8 mouse cellular contexts compared by ENCODE assay signal in the genomic region with DNA sequence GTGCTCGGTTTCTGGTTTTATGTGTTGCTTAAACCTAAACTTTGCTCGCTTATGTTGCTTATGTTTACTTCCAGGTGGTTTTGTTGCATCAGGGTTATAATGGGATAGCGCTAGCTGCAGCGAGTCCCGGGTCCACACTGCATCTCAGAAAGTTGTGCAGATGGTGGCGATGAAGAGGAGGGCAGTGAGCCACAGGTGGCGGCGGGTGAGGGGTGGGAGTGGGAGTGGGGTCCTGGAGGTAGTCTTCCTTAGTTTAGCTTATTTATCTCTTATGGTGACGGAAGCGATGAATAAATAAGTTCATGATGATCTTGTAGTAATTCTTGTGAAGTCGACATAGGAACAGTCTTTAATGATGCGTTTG. TPM values are rescaled to one million over a fixed set of nuclear protein-coding genes. Genes with fewer than 3 reads are reported as not detected.
A peak's percentile ranks its signal among the peaks of the same experiment; 100 is the strongest.
DNase-seq lines count a peak whose midpoint lies in the region; ATAC-seq lines count a peak whose summit lies in the region.

No protein-coding gene starts in this region.

- no peaks in the 10 kb centered on the region for H3K27me3 ChIP-seq in lung, embryonic 15.5 days
- H3K27me3 ChIP-seq in embryonic facial prominence, embryonic 14.5 days (replicated peaks; ENCODE audit: control insufficient read depth, insufficient read depth, low read length): no peaks in the 10 kb centered on the region
- no peaks in the 10 kb centered on the region for H3K27me3 ChIP-seq in intestine, embryonic 16.5 days (replicated peaks; ENCODE audit: control insufficient read depth, insufficient read depth, low read length)
- H3K27me3 ChIP-seq in neural tube, embryonic 13.5 days: no peaks in the 10 kb centered on the region

- H3K27ac ChIP-seq in lung, embryonic 15.5 days: no peak overlapping the region
- H3K27ac ChIP-seq in embryonic facial prominence, embryonic 14.5 days (replicated peaks; ENCODE audit: low read depth, low read length): 0 out of 2 replicates have a peak overlapping the region, but pooled peaks have one; percentile 10
- H3K27ac ChIP-seq in intestine, embryonic 16.5 days (ENCODE audit: low read length): peak overlapping the region; percentile 14; the same call in 1 of the 2 replicates
- H3K27ac ChIP-seq in neural tube, embryonic 13.5 days (replicated peaks): no peak overlapping the region

- H3K9ac ChIP-seq in lung, embryonic 15.5 days: peak overlapping the region; percentile 65
- H3K9ac ChIP-seq in embryonic facial prominence, embryonic 14.5 days (ENCODE audit: low read depth, low read length): peak overlapping the region; percentile 77
- peak overlapping the region; percentile 74 for H3K9ac ChIP-seq in intestine, embryonic 16.5 days (ENCODE audit: low read depth, low read length)
- peak overlapping the region; percentile 86 for H3K9ac ChIP-seq in neural tube, embryonic 13.5 days

- H3K4me2 ChIP-seq in lung, embryonic 15.5 days: peak overlapping the region; percentile 82
- H3K4me2 ChIP-seq in embryonic facial prominence, embryonic 14.5 days (ENCODE audit: low read depth, low read length): peak overlapping the region; percentile 82
- H3K4me2 ChIP-seq in intestine, embryonic 16.5 days (ENCODE audit: low read depth, low read length): peak overlapping the region; percentile 88
- peak overlapping the region; percentile 92 for H3K4me2 ChIP-seq in neural tube, embryonic 13.5 days

- no peaks in the 10 kb centered on the region for H3K36me3 ChIP-seq in lung, embryonic 15.5 days
- H3K36me3 ChIP-seq in embryonic facial prominence, embryonic 14.5 days (ENCODE audit: control insufficient read depth, insufficient read depth, low read length): no peaks in the 10 kb centered on the region
- no peaks in the 10 kb centered on the region for H3K36me3 ChIP-seq in intestine, embryonic 16.5 days (ENCODE audit: control insufficient read depth, insufficient read depth, low read length)
- H3K36me3 ChIP-seq in neural tube, embryonic 13.5 days: no peaks in the 10 kb centered on the region

- no peaks in the 10 kb centered on the region for H3K9me3 ChIP-seq in lung, embryonic 15.5 days
- H3K9me3 ChIP-seq in embryonic facial prominence, embryonic 14.5 days (ENCODE audit: control insufficient read depth, low read length): no peaks in the 10 kb centered on the region
- no peaks in the 10 kb centered on the region for H3K9me3 ChIP-seq in intestine, embryonic 16.5 days (ENCODE audit: control insufficient read depth, low read length)
- no peaks in the 10 kb centered on the region for H3K9me3 ChIP-seq in neural tube, embryonic 13.5 days

- H3K4me1 ChIP-seq in lung, embryonic 15.5 days: peaks cover 8% of the 10 kb centered on the region
- H3K4me1 ChIP-seq in embryonic facial prominence, embryonic 14.5 days (ENCODE audit: control insufficient read depth, insufficient read depth, low read length): peaks cover 11% of the 10 kb centered on the region; the same call in 1 of the 2 replicates
- H3K4me1 ChIP-seq in intestine, embryonic 16.5 days (ENCODE audit: control insufficient read depth, insufficient read depth, low read length): peaks cover 12% of the 10 kb centered on the region
- H3K4me1 ChIP-seq in neural tube, embryonic 13.5 days (replicated peaks): peaks cover 18% of the 10 kb centered on the region

- 7% methylated on average over 12 of the region's 12 CpGs for WGBS in lung, embryonic 15.5 days
- WGBS in embryonic facial prominence, embryonic 14.5 days: 9% methylated on average over 12 of the region's 12 CpGs
- 10% methylated on average over 12 of the region's 12 CpGs for WGBS in intestine, embryonic 16.5 days
- 13% methylated on average over 12 of the region's 12 CpGs for whole genome bisulfite sequencing in neural tube, embryonic 13.5 days

- no peak for DNase-seq in lung, postnatal 14 days
- no peak for DNase-seq in embryonic facial prominence, embryonic 14.5 days (ENCODE audit: low spot score)
- no peak for DNase-seq in gastrocnemius, adult 18-20 months (ENCODE audit: low spot score)
- DNase-seq in urinary bladder, postnatal 36 days (ENCODE audit: low spot score in 2 of 2): no peak
- no peak for DNase-seq in spleen, postnatal 4 days (ENCODE audit: low spot score in 2 of 2)

- no peak for ATAC-seq in lung, embryonic 15.5 days (ENCODE audit: borderline replicate concordance, extremely low read depth, low FRiP score, low TSS enrichment)
- no peak for ATAC-seq in embryonic facial prominence, embryonic 14.5 days (ENCODE audit: low read depth)
- no peak for ATAC-seq in intestine, embryonic 16.5 days
- 0 out of 2 replicates have a peak, but pooled peaks have one; percentile 1 for ATAC-seq in neural tube, embryonic 13.5 days (ENCODE audit: low read depth)

- H3K4me3 ChIP-seq in lung, embryonic 15.5 days: peak overlapping the region; percentile 92
- H3K4me3 ChIP-seq in embryonic facial prominence, embryonic 14.5 days (ENCODE audit: low read depth, low read length): peak overlapping the region; percentile 83
- peak overlapping the region; percentile 83 for H3K4me3 ChIP-seq in intestine, embryonic 16.5 days (ENCODE audit: low read length)
- H3K4me3 ChIP-seq in neural tube, embryonic 13.5 days: peak overlapping the region; percentile 88

RNA-seq across cellular contexts. Expression of a gene that starts 0.8 kb away (rescaled TPM):
- polyA plus RNA-seq in lung, embryonic 15.5 days (2015; fragmentation: Nextera tagmentation; extraction: Ambion mirVana): 30.3 and 31.0 TPM in 2 replicates
- polyA plus RNA-seq in embryonic facial prominence, embryonic 14.5 days (2014; fragmentation: Nextera tagmentation; extraction: Ambion mirVana): 30.3 and 33.0 TPM in 2 replicates
- polyA plus RNA-seq in intestine, embryonic 16.5 days (2015; fragmentation: Nextera tagmentation; extraction: Ambion mirVana): 25.2 and 26.8 TPM in 2 replicates
- polyA plus RNA-seq in neural tube, embryonic 13.5 days (2015; fragmentation: Nextera tagmentation; extraction: Ambion mirVana): 45.5 and 47.5 TPM in 2 replicates
- total RNA-seq in gastrocnemius, adult 18-20 months (2021): 10 to 100 TPM; 13.9 to 16.4 TPM

RNA-seq across cellular contexts. Expression of a gene that starts 28.9 kb away (rescaled TPM):
- 30.4 and 31.1 TPM in 2 replicates for polyA plus RNA-seq in lung, embryonic 15.5 days (2015; fragmentation: Nextera tagmentation; extraction: Ambion mirVana)
- 17.7 and 21.5 TPM in 2 replicates for polyA plus RNA-seq in embryonic facial prominence, embryonic 14.5 days (2014; fragmentation: Nextera tagmentation; extraction: Ambion mirVana)
- 19.9 and 20.5 TPM in 2 replicates for polyA plus RNA-seq in intestine, embryonic 16.5 days (2015; fragmentation: Nextera tagmentation; extraction: Ambion mirVana)
- 35.8 and 39.2 TPM in 2 replicates for polyA plus RNA-seq in neural tube, embryonic 13.5 days (2015; fragmentation: Nextera tagmentation; extraction: Ambion mirVana)
- total RNA-seq in gastrocnemius, adult 18-20 months (2021): 1 to 10 TPM; 1.8 to 2.2 TPM

Comparison
In these comparisons a context has a peak if more than half of its experiments do, and no peak if none do; other contexts are left out.
1. H3K27ac ChIP-seq: peak in embryonic facial prominence, embryonic 14.5 days (single experiment) and intestine, embryonic 16.5 days (single experiment); none in lung, embryonic 15.5 days (single experiment) and neural tube, embryonic 13.5 days (single experiment).
2. Peak in every context shown above with its lines, with median percentiles within 50 percentile points of each other: H3K4me2 ChIP-seq, H3K4me3 ChIP-seq and H3K9ac ChIP-seq.